Comparison of ENCODE assay signal across 9 mouse cellular contexts in genomic region chr7:112377314-112377713, GRCm38 (mm10). TPM values are rescaled to one million over a fixed set of nuclear protein-coding genes. Genes with fewer than 3 reads are reported as not detected.
A peak's percentile ranks its signal among the peaks of the same experiment; 100 is the strongest.
DNase-seq lines count a peak whose midpoint lies in the region; ATAC-seq and TF ChIP-seq lines count a peak whose summit lies in the region.
"Had no signal": no experiment of that assay in that cellular context is flagged by ENCODE, and none has a peak within 500 bp of the region (broad histone marks: within the 10 kb centered on the region; RNA-seq: fewer than 3 reads in every experiment).

No protein-coding gene starts in this region.

- H3K9ac ChIP-seq in liver, embryonic 11.5 days (ENCODE audit: low read depth, low read length), result no peak overlapping the region
- no peak overlapping the region for H3K9ac ChIP-seq in neural tube, embryonic 14.5 days (replicated peaks; ENCODE audit: low read depth, low read length)
- H3K9ac ChIP-seq: stomach, embryonic 15.5 days had no signal

- no peaks in the 10 kb centered on the region for H3K27me3 ChIP-seq in liver, embryonic 11.5 days (replicated peaks; ENCODE audit: control insufficient read depth, insufficient read depth, low read length)
- H3K27me3 ChIP-seq in neural tube, embryonic 14.5 days (ENCODE audit: control insufficient read depth, insufficient read depth, low read length), result no peaks in the 10 kb centered on the region
- H3K27me3 ChIP-seq: stomach, embryonic 15.5 days had no signal

- no peak overlapping the region for H3K4me2 ChIP-seq in liver, embryonic 11.5 days
- no peak overlapping the region for H3K4me2 ChIP-seq in neural tube, embryonic 14.5 days (ENCODE audit: low read depth, low read length)
- H3K4me2 ChIP-seq: stomach, embryonic 15.5 days had no signal

- H3K27ac ChIP-seq in cortical plate, adult 2 months (ENCODE audit: insufficient read depth, low read length), result no peak overlapping the region
- H3K27ac ChIP-seq in liver, embryonic 11.5 days (ENCODE audit: low read depth, low read length), result no peak overlapping the region
- H3K27ac ChIP-seq in neural tube, embryonic 14.5 days (ENCODE audit: low read depth, low read length), result no peak overlapping the region

- TF ChIP-seq CTCF in cortical plate, adult 2 months (IDR thresholded peaks at IDR 0.05; ENCODE audit: extremely low read depth, insufficient read depth, low read length), result peak; percentile 89

- WGBS in liver, embryonic 11.5 days, result 47% methylated on average over 8 of the region's 8 CpGs
- 44% methylated on average over 8 of the region's 8 CpGs for WGBS in neural tube, embryonic 14.5 days

- H3K36me3 ChIP-seq in liver, embryonic 11.5 days (ENCODE audit: control insufficient read depth, insufficient read depth, low read length), result no peaks in the 10 kb centered on the region
- no peaks in the 10 kb centered on the region for H3K36me3 ChIP-seq in neural tube, embryonic 14.5 days (ENCODE audit: control insufficient read depth, insufficient read depth, low read length)
- H3K36me3 ChIP-seq: stomach, embryonic 15.5 days had no signal

- ATAC-seq in liver, embryonic 11.5 days (replicated peaks; ENCODE audit: low FRiP score), result 0 out of 2 replicates have a peak, but pooled peaks have one; percentile 34
- peak; percentile 72; the same call in 1 of the 2 replicates for ATAC-seq in neural tube, embryonic 14.5 days (ENCODE audit: low read depth)

- no peak for TF ChIP-seq POLR2A in cortical plate, adult 2 months (IDR thresholded peaks at IDR 0.05; ENCODE audit: extremely low read depth, insufficient read depth, low read length)

- DNase-seq in B cell, adult 2 months, result peak; percentile 9 to 10
- peak; percentile 68 for DNase-seq in adrenal gland, adult 2 months
- DNase-seq in gastrocnemius, postnatal 4 days (ENCODE audit: low spot score in 2 of 2), result peak; percentile 64 to 79
- peak; percentile 62 to 81 for DNase-seq in kidney, adult 8-10 months
- peak; percentile 48 for DNase-seq in liver, embryonic 11.5 days (ENCODE audit: low spot score)
- DNase-seq in urinary bladder, postnatal 10 days (ENCODE audit: low spot score), result peak; percentile 55

- no peak overlapping the region for H3K4me3 ChIP-seq in cortical plate, adult 2 months (ENCODE audit: insufficient read depth, low read length)
- no peak overlapping the region for H3K4me3 ChIP-seq in liver, embryonic 11.5 days (ENCODE audit: low read depth, low read length)
- no peak overlapping the region for H3K4me3 ChIP-seq in neural tube, embryonic 14.5 days (ENCODE audit: low read depth, low read length)
- H3K4me3 ChIP-seq: stomach, embryonic 15.5 days had no signal

- no peaks in the 10 kb centered on the region for H3K9me3 ChIP-seq in liver, embryonic 11.5 days (ENCODE audit: control insufficient read depth, low read length)
- H3K9me3 ChIP-seq in neural tube, embryonic 14.5 days (ENCODE audit: control insufficient read depth, low read length), result no peaks in the 10 kb centered on the region
- H3K9me3 ChIP-seq: stomach, embryonic 15.5 days had no signal

- peaks cover 7% of the 10 kb centered on the region for H3K4me1 ChIP-seq in cortical plate, adult 2 months (ENCODE audit: control insufficient read depth, insufficient read depth, low read length)
- no peaks in the 10 kb centered on the region; the same call in 1 of the 2 replicates for H3K4me1 ChIP-seq in liver, embryonic 11.5 days (replicated peaks; ENCODE audit: control insufficient read depth, insufficient read depth, low read length)
- H3K4me1 ChIP-seq in neural tube, embryonic 14.5 days (ENCODE audit: control insufficient read depth, insufficient read depth, low read length), result no peaks in the 10 kb centered on the region

RNA-seq across cellular contexts. Expression of gene Parva, which starts 50.0 kb away (rescaled TPM):
- 10 to 100 TPM; 87.9 to 93.4 TPM for total RNA-seq in adrenal gland, adult 2 months (2021)
- polyA plus RNA-seq in adrenal gland, adult 2 months (2012; rRNA removed), result 20.0 and 32.7 TPM in 2 replicates
- 44.7 and 45.0 TPM in 2 replicates for polyA plus RNA-seq in cortical plate, adult 2 months (2012; rRNA removed)
- total RNA-seq in gastrocnemius, postnatal 4 days (2021), result 10 to 100 TPM; 73.8 to 77.9 TPM
- polyA plus RNA-seq in liver, embryonic 11.5 days (2014; fragmentation: Nextera tagmentation; extraction: Ambion mirVana), result 24.3 and 28.8 TPM in 2 replicates
- polyA plus RNA-seq in neural tube, embryonic 14.5 days (2014; fragmentation: Nextera tagmentation; extraction: Ambion mirVana), result 18.4 and 29.9 TPM in 2 replicates

Comparison
In these comparisons a context has a peak if more than half of its experiments do, and no peak if none do; other contexts are left out.
1. DNase-seq: peak in every context shown above with its lines; median percentile 72 in gastrocnemius, postnatal 4 days; 72 in kidney, adult 8-10 months; 68 in adrenal gland, adult 2 months; 55 in urinary bladder, postnatal 10 days; 48 in liver, embryonic 11.5 days; 10 in B cell, adult 2 months.